Mouse (Mus musculus) cerebellum, adult 11 months (tissue): ENCODE data around the gene Cwc22.
A peak's percentile ranks its signal among the peaks of the same experiment; 100 is the strongest.

Experiments
- DNase-seq: peaks from one replicate; pipeline ENCODE4 v3.0.0; 2022

Gene Cwc22

GRCm38 (mm10) chr2:77923182-77923581 is 23.0 kb downstream of the Cwc22 start:
- DNase-seq, result no peak

- no peak for DNase-seq
These were observed 24.9 kb downstream of the Cwc22 start for GRCm38 (mm10) chr2:77921307-77921706.

DNA sequence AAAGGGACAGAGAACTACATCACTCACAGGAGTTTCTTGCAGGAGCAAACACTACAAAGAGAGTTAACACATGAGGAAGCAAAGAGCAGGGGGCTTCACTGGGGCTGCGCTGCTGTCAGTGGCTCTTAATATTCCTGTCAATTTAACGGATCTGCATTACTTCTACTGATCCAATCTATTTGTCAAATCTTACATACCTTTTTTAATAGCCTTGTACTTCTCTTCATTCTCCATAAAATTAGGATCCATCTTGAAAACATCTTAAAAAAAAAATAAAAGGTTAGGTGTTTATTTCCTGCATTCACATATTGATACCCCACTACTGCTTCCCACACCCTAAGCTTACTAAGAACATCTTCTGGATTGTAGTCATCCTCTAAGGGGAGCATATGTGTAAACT is 25.6 kb downstream of the Cwc22 start:
- no peak for DNase-seq

DNA sequence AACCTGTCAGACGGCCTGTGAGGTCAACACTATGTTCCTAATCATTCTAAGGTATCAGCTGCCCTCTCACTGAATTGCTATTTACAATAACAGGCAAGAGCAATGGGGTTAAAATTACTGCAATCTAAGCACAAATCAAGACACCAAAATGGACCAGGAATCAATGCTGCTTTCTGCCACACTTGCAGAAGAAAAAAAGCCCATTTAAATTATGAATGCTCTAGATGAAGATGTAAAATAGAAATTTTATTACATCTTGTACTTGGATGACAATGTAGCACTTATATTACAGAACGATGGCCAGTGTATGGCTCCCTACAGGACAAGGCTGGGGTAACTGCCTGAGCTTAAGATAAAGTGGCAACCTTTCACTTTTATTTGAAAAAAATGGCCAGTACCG is 27.7 kb downstream of the Cwc22 start:
- DNase-seq, result no peak

DNA sequence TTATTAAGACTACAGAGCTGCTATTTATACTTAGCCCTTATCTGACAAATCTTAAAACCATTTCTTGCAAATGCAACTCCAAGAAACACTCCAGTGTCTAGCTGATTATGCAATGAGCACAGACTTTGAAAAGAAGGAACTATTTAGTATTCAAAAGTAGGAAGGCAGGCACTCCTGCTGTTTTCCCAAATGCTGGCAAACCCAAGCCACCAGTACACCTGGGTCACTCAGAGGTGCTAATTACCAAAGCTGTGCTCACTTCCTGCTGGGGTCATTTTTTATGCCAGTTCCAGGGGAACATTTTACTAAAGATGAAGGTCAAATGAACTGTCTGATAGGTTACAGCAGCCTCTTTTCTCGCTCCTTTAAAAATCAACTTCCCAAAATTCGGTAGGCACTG is 28.2 kb downstream of the Cwc22 start:
- DNase-seq, result peak; percentile 42

DNA sequence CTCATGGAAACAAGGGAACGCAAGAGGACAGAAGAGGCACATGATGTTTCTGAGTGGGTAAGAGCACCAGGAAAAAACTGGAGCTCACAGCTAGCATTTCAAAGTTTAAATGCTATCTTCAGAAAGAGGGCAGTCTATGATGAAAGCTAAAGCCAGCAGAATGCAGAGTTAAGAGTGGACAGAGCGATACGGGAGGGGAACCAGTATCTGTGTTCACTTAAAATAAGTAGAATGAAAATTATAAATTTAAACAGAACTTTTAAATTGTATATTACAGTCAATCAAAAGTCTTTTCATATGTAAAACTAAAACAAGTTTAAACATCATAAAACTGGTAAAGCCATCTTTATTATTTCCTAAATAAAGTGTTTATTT is 28.8 kb downstream of the Cwc22 start:
- DNase-seq, result no peak

- no peak for DNase-seq
These were observed 29.4 kb downstream of the Cwc22 start for GRCm38 (mm10) chr2:77916586-77917359.

GRCm38 (mm10) chr2:77915187-77915586 is 31.0 kb downstream of the Cwc22 start:
- DNase-seq, result no peak

DNA sequence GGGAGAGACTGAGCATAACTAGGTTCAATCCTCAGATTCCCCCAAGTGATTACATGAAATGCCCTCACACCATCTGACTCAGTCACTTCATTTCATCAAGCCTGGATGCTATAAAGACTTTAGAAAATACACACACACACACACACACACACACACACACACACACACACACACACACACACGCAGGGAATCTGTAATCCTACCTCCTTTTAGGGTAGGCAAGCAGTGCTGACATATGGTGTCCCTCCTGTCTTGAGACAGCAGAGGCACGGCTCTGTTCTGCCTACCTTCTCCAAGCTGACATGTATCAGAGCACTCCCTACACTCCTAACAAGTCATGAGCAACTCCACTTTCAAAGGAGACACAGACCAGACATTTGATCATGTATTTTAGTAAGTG is 32.5 kb downstream of the Cwc22 start:
- peak; percentile 17 for DNase-seq

DNA sequence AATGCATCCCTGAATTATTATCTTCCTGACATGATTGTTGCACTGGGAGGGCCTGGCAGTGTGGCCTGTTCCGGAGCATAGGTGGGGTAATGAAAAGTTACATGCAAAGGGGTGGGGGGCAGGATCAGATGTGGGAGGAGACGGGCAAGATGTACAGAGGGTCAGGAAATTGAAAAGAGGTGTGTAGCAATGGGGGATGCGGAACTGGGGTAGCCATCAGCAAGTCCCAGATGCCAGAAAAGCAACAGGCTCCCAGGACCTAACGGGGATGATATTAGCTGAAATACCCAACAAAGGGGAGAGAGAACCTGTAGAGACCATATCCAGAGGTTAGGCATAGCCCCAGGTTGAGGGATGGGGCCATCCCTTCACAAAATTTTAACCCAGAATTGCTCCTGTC is 34.0 kb downstream of the Cwc22 start:
- DNase-seq, result no peak

GRCm38 (mm10) chr2:77911452-77911851 is 34.7 kb downstream of the Cwc22 start:
- no peak for DNase-seq

DNA sequence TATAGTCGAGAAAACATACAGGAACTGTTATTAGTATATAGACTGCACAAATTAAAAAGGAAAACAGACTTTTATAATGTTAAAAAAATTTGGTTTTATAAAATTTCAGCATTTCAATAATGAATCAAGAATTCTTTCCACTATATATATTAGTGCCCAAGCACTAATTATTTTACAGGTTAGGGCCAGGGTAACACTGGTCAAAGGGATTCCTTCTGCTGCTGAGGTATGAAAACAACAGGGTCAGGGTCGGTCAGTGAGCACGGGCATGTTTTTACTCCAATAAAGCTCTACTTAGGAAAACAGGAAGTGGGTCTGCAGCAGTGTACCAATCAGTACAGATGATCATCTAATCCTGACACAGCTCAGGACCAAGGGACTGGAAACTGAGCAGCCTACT is 36.0 kb downstream of the Cwc22 start:
- no peak for DNase-seq

DNA sequence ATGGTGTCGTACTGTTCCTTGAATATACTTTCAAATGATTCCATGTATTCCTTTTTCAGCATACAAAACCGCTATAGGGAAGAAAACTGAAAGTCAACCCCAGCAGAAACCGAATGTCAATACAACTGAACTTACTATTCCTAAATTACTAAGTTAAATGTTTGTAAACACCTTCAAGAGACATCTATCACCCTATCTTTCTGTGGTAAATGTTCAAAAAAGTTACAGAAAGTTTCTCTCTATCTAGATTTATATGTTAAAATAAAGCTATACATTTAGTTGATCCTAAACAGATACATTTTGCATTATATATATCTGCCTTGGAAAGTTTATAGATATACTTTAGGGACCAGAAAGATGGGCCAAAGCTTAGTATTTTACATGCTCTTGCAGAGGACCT is 39.0 kb downstream of the Cwc22 start:
- no peak for DNase-seq

- DNase-seq, result no peak
These were observed 41.2 kb downstream of the Cwc22 start for GRCm38 (mm10) chr2:77905023-77905422.

DNA sequence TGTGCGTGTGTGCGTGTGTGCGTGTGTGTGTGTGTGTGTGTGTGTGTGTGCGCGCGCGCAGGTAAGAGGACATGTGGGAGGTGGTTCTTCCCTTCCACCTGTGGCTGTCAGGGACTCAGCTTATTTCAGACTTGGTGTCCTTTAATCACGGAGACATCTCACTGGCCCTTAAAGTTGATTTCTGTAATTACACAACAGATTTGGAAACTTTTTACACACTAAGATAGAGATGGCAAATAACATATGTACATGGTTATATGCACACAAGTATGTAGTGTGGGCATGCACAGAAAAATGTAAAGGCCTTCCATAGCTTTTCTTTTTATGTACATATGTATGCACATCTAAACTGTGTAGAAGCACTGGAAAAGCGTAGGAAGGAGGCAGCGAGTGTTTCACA is 41.7 kb downstream of the Cwc22 start:
- DNase-seq, result no peak

GRCm38 (mm10) chr2:77903979-77904378 is 42.2 kb downstream of the Cwc22 start:
- no peak for DNase-seq

GRCm38 (mm10) chr2:77903098-77903497 is 43.1 kb downstream of the Cwc22 start:
- DNase-seq, result no peak

DNA sequence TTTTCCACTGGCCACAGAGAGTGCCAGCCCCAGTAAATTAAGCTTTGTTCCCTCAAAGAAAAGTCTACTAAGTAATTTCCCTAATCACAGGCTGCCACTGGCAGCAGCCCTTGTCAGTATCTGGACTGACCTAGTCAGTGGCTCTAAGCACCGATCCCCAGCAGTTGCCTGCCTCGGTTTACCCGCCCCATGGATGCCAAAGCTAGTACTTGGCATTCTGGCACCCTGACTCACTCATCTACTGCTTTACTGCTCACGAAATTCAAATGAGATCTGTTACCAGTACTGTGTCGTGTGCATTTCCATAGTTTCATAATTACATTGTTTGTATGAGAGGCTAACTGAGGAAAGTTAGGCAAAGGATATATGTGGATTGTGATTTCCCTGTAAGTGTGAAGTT is 44.9 kb downstream of the Cwc22 start:
- DNase-seq, result no peak

GRCm38 (mm10) chr2:77900741-77901140 is 45.4 kb downstream of the Cwc22 start:
- no peak for DNase-seq

DNA sequence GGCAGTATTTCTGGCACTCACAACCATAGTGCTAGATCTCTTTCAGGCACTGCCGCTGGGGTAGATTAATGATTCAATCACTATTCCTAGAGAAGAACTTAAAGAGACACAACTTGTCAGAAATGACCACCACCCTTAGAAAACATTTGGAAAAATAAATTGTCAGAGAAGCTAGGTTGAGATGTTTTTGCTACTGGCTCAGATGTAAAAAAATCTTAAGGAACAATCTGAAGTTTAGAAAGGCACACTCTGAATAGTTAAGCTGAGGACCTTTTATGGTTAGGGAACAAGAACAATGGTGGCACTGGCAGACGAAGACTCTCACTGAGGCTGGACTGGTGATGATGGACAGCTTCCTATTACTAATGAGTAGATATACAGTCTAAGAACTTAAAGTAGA is 46.1 kb downstream of the Cwc22 start:
- no peak for DNase-seq

DNA sequence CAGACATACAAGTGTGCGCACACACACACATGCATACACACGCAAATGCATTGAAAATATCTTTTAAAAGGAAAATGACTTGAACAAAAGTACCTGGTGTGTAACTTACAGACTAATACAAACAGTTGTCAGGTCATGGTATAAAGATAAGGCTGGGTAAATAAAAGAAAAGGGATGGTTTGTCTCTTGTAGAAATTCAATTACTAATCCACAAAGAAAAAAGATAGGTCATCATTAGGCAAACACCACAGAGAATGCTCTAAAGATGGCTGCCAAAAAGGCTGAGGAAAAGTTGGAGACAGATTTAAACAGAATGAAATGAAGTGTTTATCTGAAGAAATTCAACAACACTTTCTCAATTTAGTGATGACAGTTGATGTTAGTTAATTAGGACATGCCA is 47.7 kb downstream of the Cwc22 start:
- no peak for DNase-seq

DNA sequence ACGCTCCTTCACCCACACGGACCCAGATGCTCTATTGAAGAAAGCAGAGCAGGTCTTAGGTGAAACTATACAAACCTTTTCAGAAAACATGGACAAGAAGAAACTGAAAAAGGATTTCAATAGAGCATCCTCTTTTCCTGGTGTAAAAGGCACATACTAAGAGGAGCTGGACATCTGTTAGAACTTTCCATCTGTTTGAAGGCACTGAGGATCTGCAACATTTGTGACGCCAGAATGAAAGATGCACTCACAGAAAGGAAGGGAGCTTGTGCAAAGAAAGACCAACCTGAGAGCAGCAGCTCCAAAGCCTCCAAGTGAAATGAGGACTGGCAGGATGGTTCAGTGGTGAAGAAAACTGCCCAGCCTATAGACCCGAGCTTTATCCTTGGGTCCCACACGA is 48.2 kb downstream of the Cwc22 start:
- no peak for DNase-seq

DNA sequence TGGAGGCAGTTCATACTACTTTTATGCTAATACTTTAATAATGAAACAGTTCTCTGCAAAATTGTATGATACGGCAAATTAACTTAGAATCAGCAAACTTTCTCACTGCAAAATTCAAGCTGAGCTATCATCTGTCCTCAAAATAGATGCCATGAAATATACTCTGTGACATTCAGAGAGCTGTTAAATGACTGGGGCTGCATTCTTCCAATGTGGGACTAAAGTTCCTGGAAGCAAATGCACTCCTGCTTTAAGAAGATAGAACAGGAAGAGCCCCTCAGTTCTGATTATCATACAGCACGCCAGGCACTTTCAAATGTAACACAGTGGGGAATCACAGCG is 48.6 kb downstream of the Cwc22 start:
- DNase-seq, result no peak

GRCm38 (mm10) chr2:77896843-77897557 is 49.2 kb downstream of the Cwc22 start:
- DNase-seq, result peak; percentile 31
